Mouse (Mus musculus) olfactory bulb, adult 2 months (tissue): ENCODE data around the gene Zdhhc17.

Experiments used
- CTCF ChIP-seq: fragments of 200-500 bp; IDR thresholded peaks from 2 replicates; pipeline ENCODE4 v1.5.1; 2012; ENCODE audit warnings: low read depth, mild to moderate bottlenecking, low read length, moderate library complexity; ENCODE audit not compliant: insufficient read depth
- POLR2A ChIP-seq: fragments of 200-500 bp; IDR thresholded peaks from 2 replicates; pipeline ENCODE4 v1.6.1; 2012; ENCODE audit warnings: mild to moderate bottlenecking, low read depth, low read length, moderate library complexity; ENCODE audit not compliant: insufficient read depth

DNA sequence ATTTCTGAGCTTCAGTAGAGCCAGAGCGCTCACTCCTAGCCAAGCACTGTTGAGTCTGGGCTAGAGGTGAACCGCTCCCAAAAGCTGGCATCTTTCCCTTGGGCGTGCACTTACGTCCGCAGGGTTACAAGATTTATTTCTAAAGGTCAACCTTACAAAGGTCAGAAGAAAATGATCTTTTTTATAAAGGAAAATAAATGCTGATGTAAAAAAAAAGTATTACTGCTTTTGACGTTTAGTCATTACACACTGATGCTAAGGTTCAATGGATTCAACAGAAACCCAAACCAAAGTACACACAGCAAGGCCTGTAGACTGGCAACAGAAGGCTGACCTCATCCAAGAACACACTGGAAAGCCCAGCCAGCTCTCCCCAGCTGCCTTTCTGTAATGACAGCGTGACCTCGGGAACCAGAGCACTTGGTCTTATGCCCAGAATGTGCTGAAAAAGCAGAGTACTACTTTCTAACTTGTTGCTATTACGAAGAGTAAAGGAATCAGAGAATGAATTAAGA lies 56.9 kb downstream of the Zdhhc17 start:
- TF ChIP-seq CTCF (no peak), POLR2A (no peak)
